Mouse (Mus musculus): ENCODE results near the gene Cacna2d2. TPM values are rescaled to one million over a fixed set of nuclear protein-coding genes. Genes with fewer than 3 reads are reported as not detected.

Cacna2d2 gene
- polyA plus RNA-seq, 1 experiment from 2014 or later = 4.6 TPM

DNA sequence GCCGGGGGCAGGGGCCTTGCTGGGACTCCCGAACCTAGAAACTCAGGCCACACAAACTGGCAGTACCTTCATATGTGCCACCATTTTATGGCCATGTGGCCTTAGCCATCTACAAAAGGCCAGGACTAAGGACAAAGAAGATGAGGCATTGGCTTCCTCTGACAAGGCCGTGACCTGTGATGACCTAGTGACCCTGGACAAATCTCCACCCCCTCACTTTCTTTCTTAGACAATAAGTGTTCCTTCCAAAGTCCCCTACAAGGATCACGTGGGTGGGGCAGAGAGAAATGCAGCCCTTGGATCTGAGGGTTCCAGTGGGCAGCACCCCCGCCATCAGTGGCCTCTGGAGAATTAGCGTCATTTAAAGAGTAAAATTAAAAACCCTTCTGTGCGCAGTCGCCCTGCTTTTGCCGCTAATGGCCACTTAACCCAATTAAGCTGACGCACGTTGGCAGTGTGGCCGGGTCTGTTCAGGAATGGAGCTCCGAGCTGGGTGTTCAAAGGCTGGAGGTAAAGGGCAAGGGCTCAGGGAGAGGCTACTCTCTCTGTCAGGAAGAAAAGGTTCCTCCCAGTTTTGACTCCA, 69.9 kb downstream of the Cacna2d2 start:
- peaks cover 6% of the 10 kb centered on the region; the same call in 1 of the 2 replicates for H3K27me3 ChIP-seq
- peaks cover 37% of the 10 kb centered on the region for H3K4me1 ChIP-seq
- WGBS = 35% methylated on average over 13 of the region's 13 CpGs

DNA sequence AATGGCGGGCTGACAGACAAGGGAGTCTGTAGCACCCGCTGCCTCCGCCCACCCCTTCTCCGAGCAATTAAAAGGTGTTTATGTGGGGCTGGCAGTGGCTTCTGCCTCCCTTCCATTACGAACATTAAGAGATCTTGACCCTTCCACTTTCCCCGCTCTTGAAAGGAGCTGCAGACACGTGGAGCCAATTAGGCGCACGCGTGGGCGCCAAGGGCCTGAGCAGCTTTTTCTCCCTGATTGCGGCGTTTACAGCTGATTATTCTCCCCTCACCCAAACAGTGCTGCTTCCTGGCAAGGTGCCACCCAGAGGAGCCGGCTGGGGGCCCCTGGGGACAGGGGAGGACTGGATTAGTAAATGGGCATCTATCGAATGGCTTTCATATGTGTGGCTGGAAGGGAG, 71.0 kb downstream of the Cacna2d2 start:
- H3K9me3 ChIP-seq (replicated peaks) = no peaks in the 10 kb centered on the region
- peaks cover 6% of the 10 kb centered on the region; the same call in 1 of the 2 replicates for H3K27me3 ChIP-seq
- H3K4me1 ChIP-seq = peaks cover 27% of the 10 kb centered on the region
- WGBS = 56% methylated on average over 15 of the region's 15 CpGs
- no peaks in the 10 kb centered on the region for H3K36me3 ChIP-seq
- H3K9ac ChIP-seq = no peak overlapping the region
- 0 out of 2 replicates have a peak, but pooled peaks have one; percentile 43 for ATAC-seq (ENCODE audit: low FRiP score)
- H3K4me2 ChIP-seq (replicated peaks) = no peak overlapping the region
- H3K4me3 ChIP-seq = no peak overlapping the region
- peak overlapping the region; percentile 52; the same call in 1 of the 2 replicates for H3K27ac ChIP-seq

More for the DNA sequence above, 69.9 kb downstream of the Cacna2d2 start:
- Histone ChIP-seq H3K27ac (0 out of 2 replicates have a peak overlapping the region, but pooled peaks have one; percentile 7), H3K9me3 (replicated peaks) (no peaks in the 10 kb centered on the region), H3K4me3 (no peak overlapping the region), H3K9ac (no peak overlapping the region), H3K4me2 (replicated peaks) (no peak overlapping the region), H3K36me3 (no peaks in the 10 kb centered on the region)
- ATAC-seq (ENCODE audit: low FRiP score) = no peak

DNA sequence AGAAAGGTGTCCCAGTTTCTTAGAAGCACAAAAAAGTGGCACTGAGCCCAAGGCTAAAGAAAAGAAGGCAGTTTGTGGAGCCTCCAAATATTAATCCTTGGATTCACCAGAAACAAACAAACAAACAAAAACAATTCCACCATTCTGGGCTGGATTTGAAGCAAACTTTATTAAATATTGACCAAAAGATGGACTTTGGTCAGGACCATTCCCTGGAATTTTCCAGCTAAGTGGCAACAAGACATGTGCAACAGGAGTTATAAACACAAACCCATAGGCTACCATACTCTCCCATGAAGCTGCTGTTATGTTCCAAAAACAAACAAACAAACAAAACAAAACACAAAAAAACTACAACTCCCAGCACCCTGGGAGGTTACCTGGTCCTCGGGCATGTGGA, 74.6 kb downstream of the Cacna2d2 start:
- H3K4me1 ChIP-seq = peaks cover 27% of the 10 kb centered on the region
- peaks cover 3% of the 10 kb centered on the region; the same call in 1 of the 2 replicates for H3K27me3 ChIP-seq
- no peak overlapping the region for H3K27ac ChIP-seq
- no peak for ATAC-seq (ENCODE audit: low FRiP score)
- no peak overlapping the region for H3K4me3 ChIP-seq
- no peak overlapping the region for H3K4me2 ChIP-seq (replicated peaks)
- H3K9me3 ChIP-seq (replicated peaks) = no peaks in the 10 kb centered on the region
- H3K36me3 ChIP-seq = no peaks in the 10 kb centered on the region
- WGBS = 76% methylated on average over 1 of the region's 1 CpGs
- H3K9ac ChIP-seq = no peak overlapping the region

GRCm38 (mm10) chr9:107478979-107479378, 79.6 kb downstream of the Cacna2d2 start:
- Histone ChIP-seq H3K4me2 (replicated peaks) (peak overlapping the region; percentile 9), H3K36me3 (no peaks in the 10 kb centered on the region), H3K27ac (peak overlapping the region; percentile 86), H3K9ac (peak overlapping the region; percentile 24; the same call in 1 of the 2 replicates), H3K4me1 (peaks cover 40% of the 10 kb centered on the region), H3K27me3 (peaks cover 3% of the 10 kb centered on the region; the same call in 1 of the 2 replicates), H3K4me3 (no peak overlapping the region), H3K9me3 (replicated peaks) (no peaks in the 10 kb centered on the region)
- WGBS = 35% methylated on average over 5 of the region's 5 CpGs
- ATAC-seq (ENCODE audit: low FRiP score) = no peak

- Histone ChIP-seq H3K9ac (peak overlapping the region; percentile 24; the same call in 1 of the 2 replicates), H3K27me3 (peaks cover 3% of the 10 kb centered on the region; the same call in 1 of the 2 replicates), H3K4me1 (peaks cover 46% of the 10 kb centered on the region), H3K36me3 (no peaks in the 10 kb centered on the region), H3K9me3 (replicated peaks) (no peaks in the 10 kb centered on the region), H3K4me3 (no peak overlapping the region), H3K4me2 (replicated peaks) (peak overlapping the region; percentile 9), H3K27ac (peak overlapping the region; percentile 86)
- WGBS = 6% methylated on average over 14 of the region's 14 CpGs
- ATAC-seq (ENCODE audit: low FRiP score) = no peak
Observed at GRCm38 (mm10) chr9:107479593-107479992, 80.2 kb downstream of the Cacna2d2 start.

- no peaks in the 10 kb centered on the region for H3K36me3 ChIP-seq
- peak; percentile 23; the same call in 1 of the 2 replicates for ATAC-seq (ENCODE audit: low FRiP score)
- peaks cover 53% of the 10 kb centered on the region for H3K4me1 ChIP-seq
- H3K27ac ChIP-seq = peak overlapping the region; percentile 86
- peak overlapping the region; percentile 1; the same call in 1 of the 2 replicates for H3K4me2 ChIP-seq (replicated peaks)
- no peaks in the 10 kb centered on the region for H3K9me3 ChIP-seq (replicated peaks)
- 9% methylated on average over 9 of the region's 9 CpGs for WGBS
- H3K9ac ChIP-seq = no peak overlapping the region
- H3K27me3 ChIP-seq = peaks cover 3% of the 10 kb centered on the region; the same call in 1 of the 2 replicates
- H3K4me3 ChIP-seq = no peak overlapping the region
Observed at GRCm38 (mm10) chr9:107480477-107481069, 81.2 kb downstream of the Cacna2d2 start.

GRCm38 (mm10) chr9:107481340-107481739, 81.9 kb downstream of the Cacna2d2 start:
- ATAC-seq (ENCODE audit: low FRiP score) = no peak
- Histone ChIP-seq H3K9ac (no peak overlapping the region), H3K27ac (peak overlapping the region; percentile 86), H3K4me2 (replicated peaks) (no peak overlapping the region), H3K36me3 (no peaks in the 10 kb centered on the region), H3K9me3 (replicated peaks) (no peaks in the 10 kb centered on the region), H3K4me1 (peaks cover 61% of the 10 kb centered on the region), H3K4me3 (no peak overlapping the region), H3K27me3 (peaks cover 3% of the 10 kb centered on the region; the same call in 1 of the 2 replicates)
- WGBS = 14% methylated on average over 16 of the region's 16 CpGs

DNA sequence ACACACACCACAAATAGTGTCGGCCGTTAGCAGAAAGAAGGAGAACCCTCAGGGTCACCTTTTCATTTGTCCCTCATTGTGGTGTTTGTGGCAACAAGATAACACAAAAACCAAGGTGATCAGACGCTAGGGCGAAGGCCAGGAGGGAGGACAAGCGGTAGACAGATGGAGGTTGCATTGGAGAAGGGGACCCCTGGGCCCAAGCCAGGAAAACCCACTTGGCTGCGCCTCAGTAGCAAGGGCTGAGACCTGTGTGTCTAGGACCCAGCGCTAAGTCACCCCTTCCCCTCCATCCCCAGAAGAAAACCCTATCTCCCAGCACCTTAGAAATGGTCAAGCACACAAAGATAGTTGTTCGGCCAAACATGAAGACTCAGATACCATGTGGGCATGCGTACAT, 82.6 kb downstream of the Cacna2d2 start:
- WGBS = 93% methylated on average over 9 of the region's 9 CpGs
- Histone ChIP-seq H3K9me3 (replicated peaks) (no peaks in the 10 kb centered on the region), H3K4me1 (peaks cover 67% of the 10 kb centered on the region)

DNA sequence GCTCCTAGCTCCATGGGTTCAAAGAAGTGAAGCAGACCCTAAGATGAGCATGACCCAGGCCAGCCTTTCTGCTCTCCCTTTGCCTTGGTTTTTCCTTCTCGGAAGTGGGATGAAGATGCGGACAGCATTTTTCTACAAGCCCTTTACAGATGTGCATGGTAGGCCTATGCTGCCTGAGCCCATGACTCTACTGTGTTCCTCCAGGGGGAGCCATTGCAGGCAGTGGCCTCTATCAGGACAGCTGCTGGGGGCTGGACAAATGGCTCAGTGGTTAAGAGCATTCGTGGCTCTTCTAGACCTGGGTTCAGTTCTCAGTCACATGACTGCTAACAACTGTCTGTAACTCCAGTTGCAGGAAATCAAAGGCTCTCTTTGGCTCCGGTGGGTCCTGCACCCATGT, 83.4 kb downstream of the Cacna2d2 start:
- H3K4me3 ChIP-seq = no peak overlapping the region
- no peaks in the 10 kb centered on the region for H3K9me3 ChIP-seq (replicated peaks)
- H3K4me1 ChIP-seq = peaks cover 68% of the 10 kb centered on the region
- WGBS = 83% methylated on average over 4 of the region's 4 CpGs
- H3K9ac ChIP-seq = no peak overlapping the region
- ATAC-seq (ENCODE audit: low FRiP score) = no peak
- H3K27ac ChIP-seq = no peak overlapping the region
- no peak overlapping the region for H3K4me2 ChIP-seq (replicated peaks)
- no peaks in the 10 kb centered on the region for H3K36me3 ChIP-seq
- peaks cover 3% of the 10 kb centered on the region; the same call in 1 of the 2 replicates for H3K27me3 ChIP-seq

More for the DNA sequence above, 82.6 kb downstream of the Cacna2d2 start:
- ATAC-seq (ENCODE audit: low FRiP score) = no peak
- no peaks in the 10 kb centered on the region for H3K36me3 ChIP-seq
- H3K9ac ChIP-seq = no peak overlapping the region
- peak overlapping the region; percentile 86 for H3K27ac ChIP-seq
- peaks cover 3% of the 10 kb centered on the region; the same call in 1 of the 2 replicates for H3K27me3 ChIP-seq
- H3K4me2 ChIP-seq (replicated peaks) = no peak overlapping the region
- H3K4me3 ChIP-seq = no peak overlapping the region

GRCm38 (mm10) chr9:107483714-107484113, 84.3 kb downstream of the Cacna2d2 start:
- Histone ChIP-seq H3K9me3 (replicated peaks) (no peaks in the 10 kb centered on the region), H3K4me2 (replicated peaks) (no peak overlapping the region), H3K27me3 (peaks cover 3% of the 10 kb centered on the region; the same call in 1 of the 2 replicates), H3K36me3 (no peaks in the 10 kb centered on the region), H3K4me3 (no peak overlapping the region), H3K27ac (peak overlapping the region; percentile 92), H3K9ac (no peak overlapping the region), H3K4me1 (peaks cover 65% of the 10 kb centered on the region)
- WGBS = 90% methylated on average over 5 of the region's 5 CpGs
- no peak for ATAC-seq (ENCODE audit: low FRiP score)

- no peak overlapping the region for H3K4me3 ChIP-seq
- WGBS = 41% methylated on average over 17 of the region's 17 CpGs
- peak overlapping the region; percentile 44; the same call in 1 of the 2 replicates for H3K9ac ChIP-seq
- H3K27me3 ChIP-seq = peaks cover 3% of the 10 kb centered on the region; the same call in 1 of the 2 replicates
- no peaks in the 10 kb centered on the region for H3K9me3 ChIP-seq (replicated peaks)
- peak; percentile 62 for ATAC-seq (ENCODE audit: low FRiP score)
- H3K36me3 ChIP-seq = no peaks in the 10 kb centered on the region
- H3K4me2 ChIP-seq (replicated peaks) = no peak overlapping the region
- H3K27ac ChIP-seq = peak overlapping the region; percentile 92
- peaks cover 59% of the 10 kb centered on the region for H3K4me1 ChIP-seq
Observed at GRCm38 (mm10) chr9:107484302-107484701, 84.9 kb downstream of the Cacna2d2 start.

DNA sequence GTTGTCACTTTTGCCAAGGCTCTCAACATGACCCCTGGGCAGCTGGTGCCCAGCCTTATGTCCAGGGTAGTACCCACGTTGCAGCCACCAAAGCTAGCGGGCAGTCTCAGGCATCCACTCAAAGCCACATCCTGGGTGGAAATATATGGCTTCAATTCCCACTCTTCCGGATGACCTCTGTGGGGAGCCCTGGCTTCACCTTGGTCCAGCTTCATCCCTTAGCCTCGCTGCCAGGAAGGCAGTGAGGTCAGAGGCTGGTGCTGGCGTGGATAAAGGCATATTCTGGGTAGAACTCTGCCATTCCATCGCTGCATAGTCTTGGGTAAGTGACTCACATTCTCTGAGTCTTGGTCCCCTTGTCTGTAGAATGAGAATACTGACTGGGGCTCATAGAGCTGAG, 85.4 kb downstream of the Cacna2d2 start:
- H3K4me3 ChIP-seq = no peak overlapping the region
- no peaks in the 10 kb centered on the region for H3K9me3 ChIP-seq (replicated peaks)
- WGBS = 81% methylated on average over 6 of the region's 6 CpGs
- H3K4me1 ChIP-seq = peaks cover 55% of the 10 kb centered on the region
- peaks cover 3% of the 10 kb centered on the region; the same call in 1 of the 2 replicates for H3K27me3 ChIP-seq
- H3K4me2 ChIP-seq (replicated peaks) = no peak overlapping the region
- peak overlapping the region; percentile 92 for H3K27ac ChIP-seq
- H3K9ac ChIP-seq = no peak overlapping the region
- ATAC-seq (ENCODE audit: low FRiP score) = no peak
- H3K36me3 ChIP-seq = no peaks in the 10 kb centered on the region
